Mouse (Mus musculus): Measurements from ENCODE around the gene Prok1. TPM values are rescaled to one million over a fixed set of nuclear protein-coding genes. Genes with fewer than 3 reads are reported as not detected.

Gene Prok1
- not detected for total RNA-seq (2021)
- long read RNA-seq, experiment 1 = 0 reads
- long read RNA-seq, experiment 2 = 0 reads

GRCm38 (mm10) chr3:107239607-107240006 lies at the start of gene Prok1:
Gene Prok1, minus strand, starts transcription at chr3:107239707.
- DNase-seq (ENCODE audit: low spot score in 2 of 2) = no peak
- Histone ChIP-seq H3K27ac (no peak within 1 kb of the TSS), H3K4me3 (no peak within 1 kb of the TSS)
- TF ChIP-seq CTCF (conservative IDR thresholded peaks at IDR 0.05) = no peak

- TF ChIP-seq CTCF (conservative IDR thresholded peaks at IDR 0.05) = no peak
- H3K4me3 ChIP-seq = no peak overlapping the region
- no peak overlapping the region for H3K27ac ChIP-seq
- DNase-seq (ENCODE audit: low spot score in 2 of 2) = no peak
These were observed 47.8 kb upstream of the Prok1 start for GRCm38 (mm10) chr3:107287346-107287745.

GRCm38 (mm10) chr3:107286123-107286522 lies 46.6 kb upstream of the Prok1 start:
- Histone ChIP-seq H3K4me3 (no peak overlapping the region), H3K27ac (no peak overlapping the region)
- DNase-seq (ENCODE audit: low spot score in 2 of 2) = no peak
- no peak for TF ChIP-seq CTCF (conservative IDR thresholded peaks at IDR 0.05)

GRCm38 (mm10) chr3:107278479-107279269 lies 39.2 kb upstream of the Prok1 start, which contains the start of gene Lamtor5:
Gene Lamtor5, plus strand, starts transcription at chr3:107278858.
- peak within 1 kb of the TSS; percentile 85 for H3K4me3 ChIP-seq
- peak; percentile 89 to 92 for DNase-seq (ENCODE audit: low spot score in 2 of 2)
- TF ChIP-seq CTCF (conservative IDR thresholded peaks at IDR 0.05) = no peak
- H3K27ac ChIP-seq = peak within 1 kb of the TSS; percentile 87

- Histone ChIP-seq H3K27ac (no peak overlapping the region), H3K4me3 (no peak overlapping the region)
- TF ChIP-seq CTCF (conservative IDR thresholded peaks at IDR 0.05) = no peak
- DNase-seq (ENCODE audit: low spot score in 2 of 2) = no peak
These were observed 37.1 kb upstream of the Prok1 start for GRCm38 (mm10) chr3:107276626-107277025.

- no peak overlapping the region for H3K27ac ChIP-seq
- H3K4me3 ChIP-seq = no peak overlapping the region
- TF ChIP-seq CTCF (conservative IDR thresholded peaks at IDR 0.05) = peak; percentile 65
- DNase-seq (ENCODE audit: low spot score in 2 of 2) = no peak
These were observed 36.5 kb upstream of the Prok1 start for GRCm38 (mm10) chr3:107275996-107276395.

- DNase-seq (ENCODE audit: low spot score in 2 of 2) = no peak
- Histone ChIP-seq H3K27ac (no peak overlapping the region), H3K4me3 (no peak overlapping the region)
- no peak for TF ChIP-seq CTCF (conservative IDR thresholded peaks at IDR 0.05)
These were observed 35.8 kb upstream of the Prok1 start for GRCm38 (mm10) chr3:107275351-107275750.

- DNase-seq (ENCODE audit: low spot score in 2 of 2) = peak; percentile 71 to 81
- TF ChIP-seq CTCF (conservative IDR thresholded peaks at IDR 0.05) = peak; percentile 95
- H3K27ac ChIP-seq = no peak overlapping the region
These were observed 34.3 kb upstream of the Prok1 start for GRCm38 (mm10) chr3:107273820-107274219.

GRCm38 (mm10) chr3:107272433-107272832 lies 32.9 kb upstream of the Prok1 start:
- no peak for DNase-seq (ENCODE audit: low spot score in 2 of 2)
- no peak for TF ChIP-seq CTCF (conservative IDR thresholded peaks at IDR 0.05)
- Histone ChIP-seq H3K4me3 (no peak overlapping the region), H3K27ac (no peak overlapping the region)

More at GRCm38 (mm10) chr3:107273820-107274219, 34.3 kb upstream of the Prok1 start:
- no peak overlapping the region for H3K4me3 ChIP-seq

- TF ChIP-seq CTCF (conservative IDR thresholded peaks at IDR 0.05) = no peak
- no peak overlapping the region for H3K27ac ChIP-seq
- DNase-seq (ENCODE audit: low spot score in 2 of 2) = no peak
- no peak overlapping the region for H3K4me3 ChIP-seq
These were observed 27.4 kb upstream of the Prok1 start for GRCm38 (mm10) chr3:107266814-107267345.

- TF ChIP-seq CTCF (conservative IDR thresholded peaks at IDR 0.05) = no peak
- no peak for DNase-seq (ENCODE audit: low spot score in 2 of 2)
- H3K4me3 ChIP-seq = no peak overlapping the region
- peak overlapping the region; percentile 86 for H3K27ac ChIP-seq
These were observed 22.3 kb upstream of the Prok1 start for GRCm38 (mm10) chr3:107261851-107262165.

GRCm38 (mm10) chr3:107260956-107261850 lies 21.7 kb upstream of the Prok1 start:
- TF ChIP-seq CTCF (conservative IDR thresholded peaks at IDR 0.05) = no peak
- peak overlapping the region; percentile 86 for H3K27ac ChIP-seq
- no peak overlapping the region for H3K4me3 ChIP-seq
- DNase-seq (ENCODE audit: low spot score in 2 of 2) = no peak

GRCm38 (mm10) chr3:107257924-107258323 lies 18.4 kb upstream of the Prok1 start:
- Histone ChIP-seq H3K4me3 (no peak overlapping the region), H3K27ac (peak overlapping the region; percentile 76)
- peak in 1 of 2 experiments; percentile 45 for DNase-seq (ENCODE audit: low spot score in 2 of 2)
- TF ChIP-seq CTCF (conservative IDR thresholded peaks at IDR 0.05) = no peak
